In genomic region chr8:69936050-69936794, GRCm38 (mm10) we compare ENCODE assay signal across 8 mouse cellular contexts. TPM values are rescaled to one million over a fixed set of nuclear protein-coding genes. Genes with fewer than 3 reads are reported as not detected.
DNase-seq lines count a peak whose midpoint lies in the region; ATAC-seq lines count a peak whose summit lies in the region.

No protein-coding gene starts in this region.

- peak overlapping the region; percentile 81 for H3K27ac ChIP-seq in lung, embryonic 16.5 days (ENCODE audit: low read length)
- H3K27ac ChIP-seq in stomach, embryonic 15.5 days = 0 out of 2 replicates have a peak overlapping the region, but pooled peaks have one; percentile 16

- peaks cover 42% of the 10 kb centered on the region for H3K4me1 ChIP-seq in lung, embryonic 16.5 days (replicated peaks; ENCODE audit: control insufficient read depth, insufficient read depth, low read length)
- peaks cover 27% of the 10 kb centered on the region for H3K4me1 ChIP-seq in stomach, embryonic 15.5 days

- no peaks in the 10 kb centered on the region for H3K9me3 ChIP-seq in lung, embryonic 16.5 days (ENCODE audit: control insufficient read depth, low read length)
- H3K9me3 ChIP-seq in stomach, embryonic 15.5 days = no peaks in the 10 kb centered on the region

- peaks cover 2% of the 10 kb centered on the region; the same call in 1 of the 2 replicates for H3K36me3 ChIP-seq in lung, embryonic 16.5 days (ENCODE audit: control insufficient read depth, insufficient read depth, low read length)
- peaks cover 7% of the 10 kb centered on the region; the same call in 1 of the 2 replicates for H3K36me3 ChIP-seq in stomach, embryonic 15.5 days

- WGBS in lung, embryonic 16.5 days = 34% methylated on average over 7 of the region's 7 CpGs
- 52% methylated on average over 7 of the region's 7 CpGs for WGBS in stomach, embryonic 15.5 days

- no peaks in the 10 kb centered on the region for H3K27me3 ChIP-seq in lung, embryonic 16.5 days (ENCODE audit: control insufficient read depth, insufficient read depth, low read depth, low read length)
- H3K27me3 ChIP-seq in stomach, embryonic 15.5 days (replicated peaks) = no peaks in the 10 kb centered on the region

- peak overlapping the region; percentile 16; the same call in 1 of the 2 replicates for H3K4me2 ChIP-seq in lung, embryonic 16.5 days (ENCODE audit: low read depth, low read length)
- no peak overlapping the region for H3K4me2 ChIP-seq in stomach, embryonic 15.5 days

- DNase-seq in urinary bladder, postnatal 14 days (ENCODE audit: low spot score) = peak; percentile 53
- no peak for DNase-seq in urinary bladder, adult 2 months (ENCODE audit: low spot score)
- peak; percentile 29 for DNase-seq in forelimb bud, embryonic 11.5 days (ENCODE audit: low read depth, low spot score)
- peak; percentile 42 for DNase-seq in kidney, adult 18-20 months
- no peak for DNase-seq in cerebellum, postnatal 36 days

- H3K9ac ChIP-seq in lung, embryonic 16.5 days (ENCODE audit: low read length) = peak overlapping the region; percentile 34
- H3K9ac ChIP-seq in stomach, embryonic 15.5 days = no peak overlapping the region

- no peak overlapping the region for H3K4me3 ChIP-seq in lung, embryonic 16.5 days (ENCODE audit: low read length)
- no peak overlapping the region for H3K4me3 ChIP-seq in stomach, embryonic 15.5 days (replicated peaks)

- peak; percentile 94 for ATAC-seq in lung, embryonic 16.5 days (ENCODE audit: low read depth)
- peak; percentile 77; the same call in 1 of the 2 replicates for ATAC-seq in stomach, embryonic 15.5 days (ENCODE audit: insufficient read depth, low FRiP score, low read depth)
- ATAC-seq in monocyte, adult 5-6 weeks (replicated peaks; ENCODE audit: insufficient number of reproducible peaks, low FRiP score, low TSS enrichment, poor library complexity, severe bottlenecking) = no peak

RNA-seq across cellular contexts. Expression of gene Yjefn3, which starts 33.7 kb away (rescaled TPM):
- polyA plus RNA-seq in urinary bladder, adult 2 months (2012; rRNA removed) = 1.2 and 1.8 TPM in 2 replicates
- polyA plus RNA-seq in lung, embryonic 16.5 days (2015; fragmentation: Nextera tagmentation; extraction: Ambion mirVana) = 4.0 and 4.1 TPM in 2 replicates
- 2.8 and 4.1 TPM in 2 replicates for polyA plus RNA-seq in stomach, embryonic 15.5 days (2015; fragmentation: Nextera tagmentation; extraction: Ambion mirVana)
- total RNA-seq in monocyte, adult 5-6 weeks (2017) = not detected in 3 replicates

RNA-seq across cellular contexts. Expression of gene Ndufa13, which starts 33.9 kb away (rescaled TPM):
- 136 and 140 TPM in 2 replicates for polyA plus RNA-seq in urinary bladder, adult 2 months (2012; rRNA removed)
- 176 and 179 TPM in 2 replicates for polyA plus RNA-seq in lung, embryonic 16.5 days (2015; fragmentation: Nextera tagmentation; extraction: Ambion mirVana)
- polyA plus RNA-seq in stomach, embryonic 15.5 days (2015; fragmentation: Nextera tagmentation; extraction: Ambion mirVana) = 183 and 190 TPM in 2 replicates
- total RNA-seq in monocyte, adult 5-6 weeks (2017) = 91.2 to 131 TPM (median 108 TPM) in 3 replicates

RNA-seq across cellular contexts. Expression of gene Tssk6, which starts 34.2 kb away (rescaled TPM):
- 0.66 and 0.67 TPM in 2 replicates for polyA plus RNA-seq in urinary bladder, adult 2 months (2012; rRNA removed)
- polyA plus RNA-seq in lung, embryonic 16.5 days (2015; fragmentation: Nextera tagmentation; extraction: Ambion mirVana) = 2.0 and 2.7 TPM in 2 replicates
- polyA plus RNA-seq in stomach, embryonic 15.5 days (2015; fragmentation: Nextera tagmentation; extraction: Ambion mirVana) = 3.1 and 3.9 TPM in 2 replicates
- 0.95 to 1.6 TPM (median 1.1 TPM) in 3 replicates for total RNA-seq in monocyte, adult 5-6 weeks (2017)

RNA-seq across cellular contexts. Expression of gene Cilp2, which starts 48.7 kb away (rescaled TPM):
- polyA plus RNA-seq in urinary bladder, adult 2 months (2012; rRNA removed) = 0.16 and 0.34 TPM in 2 replicates
- 0.26 and 0.30 TPM in 2 replicates for polyA plus RNA-seq in lung, embryonic 16.5 days (2015; fragmentation: Nextera tagmentation; extraction: Ambion mirVana)
- 0.83 and 0.95 TPM in 2 replicates for polyA plus RNA-seq in stomach, embryonic 15.5 days (2015; fragmentation: Nextera tagmentation; extraction: Ambion mirVana)
- total RNA-seq in monocyte, adult 5-6 weeks (2017) = not detected in 3 replicates

RNA-seq across cellular contexts. Expression of gene Gatad2a, which starts 60.0 kb away (rescaled TPM):
- polyA plus RNA-seq in urinary bladder, adult 2 months (2012; rRNA removed) = 28.8 and 38.7 TPM in 2 replicates
- polyA plus RNA-seq in lung, embryonic 16.5 days (2015; fragmentation: Nextera tagmentation; extraction: Ambion mirVana) = 41.6 and 42.1 TPM in 2 replicates
- polyA plus RNA-seq in stomach, embryonic 15.5 days (2015; fragmentation: Nextera tagmentation; extraction: Ambion mirVana) = 56.0 and 56.8 TPM in 2 replicates
- total RNA-seq in monocyte, adult 5-6 weeks (2017) = 65.6 to 93.7 TPM (median 68.3 TPM) in 3 replicates

Comparison
In these comparisons a context has a peak if more than half of its experiments do, and no peak if none do; other contexts are left out.
1. DNase-seq: peak in urinary bladder, postnatal 14 days (single experiment), forelimb bud, embryonic 11.5 days (single experiment) and kidney, adult 18-20 months (single experiment); none in urinary bladder, adult 2 months (single experiment) and cerebellum, postnatal 36 days (0 of 2).